Mouse (Mus musculus): ENCODE measurements around the gene Slc4a1. TPM values are rescaled to one million over a fixed set of nuclear protein-coding genes. Genes with fewer than 3 reads are reported as not detected.

The Slc4a1 gene
- polyA plus RNA-seq, 1 experiment from 2014 or later: 4.4 TPM

- Histone ChIP-seq H3K4me3 (peak overlapping the region; percentile 77), H3K27ac (peak overlapping the region; percentile 92), H3K9me3 (no peaks in the 10 kb centered on the region), H3K4me1 (replicated peaks) (peaks cover 41% of the 10 kb centered on the region), H3K9ac (peak overlapping the region; percentile 93), H3K27me3 (no peaks in the 10 kb centered on the region), H3K36me3 (peaks cover 36% of the 10 kb centered on the region), H3K4me2 (peak overlapping the region; percentile 93)
- WGBS: 12% methylated on average over 3 of the region's 3 CpGs
- no peak for ATAC-seq (ENCODE audit: low FRiP score)
Measured at GRCm38 (mm10) chr11:102406401-102406800, 40.4 kb upstream of the Slc4a1 start.

- Histone ChIP-seq H3K9ac (peak overlapping the region; percentile 93), H3K4me1 (replicated peaks) (peaks cover 43% of the 10 kb centered on the region), H3K27me3 (peaks cover 4% of the 10 kb centered on the region; the same call in 1 of the 2 replicates), H3K9me3 (no peaks in the 10 kb centered on the region), H3K27ac (no peak overlapping the region), H3K4me3 (peak overlapping the region; percentile 77; the same call in 1 of the 2 replicates), H3K36me3 (peaks cover 42% of the 10 kb centered on the region), H3K4me2 (peak overlapping the region; percentile 93)
- 86% methylated on average over 11 of the region's 11 CpGs for WGBS
- no peak for ATAC-seq (ENCODE audit: low FRiP score)
Measured at GRCm38 (mm10) chr11:102405544-102406285, 39.7 kb upstream of the Slc4a1 start.

- peak overlapping the region; percentile 93 for H3K9ac ChIP-seq
- ATAC-seq (ENCODE audit: low FRiP score): no peak
- peaks cover 55% of the 10 kb centered on the region for H3K36me3 ChIP-seq
- 0 out of 2 replicates have a peak overlapping the region, but pooled peaks have one; percentile 30 for H3K27ac ChIP-seq
- WGBS: 70% methylated on average over 18 of the region's 18 CpGs
- H3K4me3 ChIP-seq: no peak overlapping the region; the same call in 1 of the 2 replicates
- peak overlapping the region; percentile 23 for H3K4me2 ChIP-seq
- no peaks in the 10 kb centered on the region for H3K9me3 ChIP-seq
- H3K4me1 ChIP-seq (replicated peaks): peaks cover 55% of the 10 kb centered on the region
- H3K27me3 ChIP-seq: peaks cover 12% of the 10 kb centered on the region
Measured at GRCm38 (mm10) chr11:102404161-102405010, 38.4 kb upstream of the Slc4a1 start.

- 93% methylated on average over 11 of the region's 11 CpGs for WGBS
- H3K4me1 ChIP-seq (replicated peaks): peaks cover 61% of the 10 kb centered on the region
- no peak for ATAC-seq (ENCODE audit: low FRiP score)
Measured at GRCm38 (mm10) chr11:102403657-102404056, 37.7 kb upstream of the Slc4a1 start.

GRCm38 (mm10) chr11:102401898-102402500 is 36.0 kb upstream of the Slc4a1 start:
- no peak overlapping the region for H3K4me3 ChIP-seq
- ATAC-seq (ENCODE audit: low FRiP score): no peak
- peak overlapping the region; percentile 24; the same call in 1 of the 2 replicates for H3K9ac ChIP-seq
- H3K4me1 ChIP-seq (replicated peaks): peaks cover 72% of the 10 kb centered on the region
- 42% methylated on average over 12 of the region's 12 CpGs for WGBS
- H3K27me3 ChIP-seq: peaks cover 22% of the 10 kb centered on the region
- peak overlapping the region; percentile 62 for H3K27ac ChIP-seq
- no peaks in the 10 kb centered on the region for H3K9me3 ChIP-seq
- H3K4me2 ChIP-seq: no peak overlapping the region
- H3K36me3 ChIP-seq: peaks cover 69% of the 10 kb centered on the region

More at GRCm38 (mm10) chr11:102403657-102404056, 37.7 kb upstream of the Slc4a1 start:
- no peak overlapping the region for H3K4me2 ChIP-seq
- H3K4me3 ChIP-seq: no peak overlapping the region
- H3K27ac ChIP-seq: no peak overlapping the region
- peaks cover 16% of the 10 kb centered on the region for H3K27me3 ChIP-seq
- no peak overlapping the region for H3K9ac ChIP-seq
- peaks cover 61% of the 10 kb centered on the region for H3K36me3 ChIP-seq
- no peaks in the 10 kb centered on the region for H3K9me3 ChIP-seq

- 39% methylated on average over 12 of the region's 12 CpGs for WGBS
- Histone ChIP-seq H3K27ac (no peak overlapping the region), H3K4me2 (no peak overlapping the region), H3K36me3 (peaks cover 69% of the 10 kb centered on the region), H3K9ac (no peak overlapping the region), H3K9me3 (no peaks in the 10 kb centered on the region), H3K4me3 (no peak overlapping the region), H3K4me1 (replicated peaks) (peaks cover 72% of the 10 kb centered on the region), H3K27me3 (peaks cover 22% of the 10 kb centered on the region)
- no peak for ATAC-seq (ENCODE audit: low FRiP score)
Measured at GRCm38 (mm10) chr11:102400513-102401084, 34.6 kb upstream of the Slc4a1 start.

- 0 out of 2 replicates have a peak overlapping the region, but pooled peaks have one; percentile 10 for H3K4me2 ChIP-seq
- WGBS: 4% methylated on average over 34 of the region's 34 CpGs
- no peaks in the 10 kb centered on the region for H3K9me3 ChIP-seq
- peaks cover 22% of the 10 kb centered on the region for H3K27me3 ChIP-seq
- peak overlapping the region; percentile 12; the same call in 1 of the 2 replicates for H3K4me3 ChIP-seq
- ATAC-seq (ENCODE audit: low FRiP score): no peak
- H3K27ac ChIP-seq: no peak overlapping the region
- H3K9ac ChIP-seq: peak overlapping the region; percentile 46
- H3K36me3 ChIP-seq: peaks cover 66% of the 10 kb centered on the region
- H3K4me1 ChIP-seq (replicated peaks): peaks cover 72% of the 10 kb centered on the region
Measured at GRCm38 (mm10) chr11:102399610-102400072, 33.6 kb upstream of the Slc4a1 start.

GRCm38 (mm10) chr11:102399107-102399506 is 33.1 kb upstream of the Slc4a1 start:
- H3K4me2 ChIP-seq: no peak overlapping the region
- peaks cover 73% of the 10 kb centered on the region for H3K4me1 ChIP-seq (replicated peaks)
- no peaks in the 10 kb centered on the region for H3K9me3 ChIP-seq
- H3K36me3 ChIP-seq: peaks cover 60% of the 10 kb centered on the region
- H3K4me3 ChIP-seq: no peak overlapping the region; the same call in 1 of the 2 replicates
- H3K9ac ChIP-seq: peak overlapping the region; percentile 46
- WGBS: 24% methylated on average over 15 of the region's 15 CpGs
- no peak for ATAC-seq (ENCODE audit: low FRiP score)
- no peak overlapping the region for H3K27ac ChIP-seq
- peaks cover 22% of the 10 kb centered on the region for H3K27me3 ChIP-seq

GRCm38 (mm10) chr11:102398007-102398825 is 32.2 kb upstream of the Slc4a1 start:
- H3K4me3 ChIP-seq: 0 out of 2 replicates have a peak overlapping the region, but pooled peaks have one; percentile 4
- ATAC-seq (ENCODE audit: low FRiP score): no peak
- H3K27me3 ChIP-seq: peaks cover 22% of the 10 kb centered on the region
- H3K9ac ChIP-seq: peak overlapping the region; percentile 94
- no peak overlapping the region for H3K27ac ChIP-seq
- H3K9me3 ChIP-seq: no peaks in the 10 kb centered on the region
- H3K4me1 ChIP-seq (replicated peaks): peaks cover 77% of the 10 kb centered on the region
- no peak overlapping the region; the same call in 1 of the 2 replicates for H3K4me2 ChIP-seq
- WGBS: 80% methylated on average over 20 of the region's 20 CpGs
- peaks cover 51% of the 10 kb centered on the region for H3K36me3 ChIP-seq

- Histone ChIP-seq H3K27me3 (peaks cover 22% of the 10 kb centered on the region), H3K9me3 (no peaks in the 10 kb centered on the region), H3K27ac (peak overlapping the region; percentile 98), H3K4me2 (peak overlapping the region; percentile 97), H3K36me3 (peaks cover 36% of the 10 kb centered on the region), H3K4me1 (replicated peaks) (peaks cover 79% of the 10 kb centered on the region), H3K9ac (peak overlapping the region; percentile 94), H3K4me3 (peak overlapping the region; percentile 83)
- no peak for ATAC-seq (ENCODE audit: low FRiP score)
- WGBS: 63% methylated on average over 7 of the region's 7 CpGs
Measured at GRCm38 (mm10) chr11:102396671-102397141, 30.7 kb upstream of the Slc4a1 start.

- no peaks in the 10 kb centered on the region for H3K9me3 ChIP-seq
- peak overlapping the region; percentile 98; the same call in 1 of the 2 replicates for H3K27ac ChIP-seq
- H3K4me3 ChIP-seq: peak overlapping the region; percentile 83
- peak overlapping the region; percentile 94 for H3K9ac ChIP-seq
- H3K36me3 ChIP-seq: peaks cover 32% of the 10 kb centered on the region
- H3K4me2 ChIP-seq: peak overlapping the region; percentile 97
- ATAC-seq (ENCODE audit: low FRiP score): no peak
- peaks cover 22% of the 10 kb centered on the region for H3K27me3 ChIP-seq
- WGBS: 57% methylated on average over 6 of the region's 6 CpGs
- H3K4me1 ChIP-seq (replicated peaks): peaks cover 76% of the 10 kb centered on the region
Measured at GRCm38 (mm10) chr11:102396263-102396662, 30.3 kb upstream of the Slc4a1 start.

All from hindbrain, embryonic 13.5 days (tissue).